Mouse (Mus musculus) limb, embryonic 10.5 days (tissue): ENCODE results near the gene Zdhhc18. TPM values are rescaled to one million over a fixed set of nuclear protein-coding genes. Genes with fewer than 3 reads are reported as not detected.

Experiments
- DNase-seq: peaks from one replicate; pipeline ENCODE4 v3.0.0-alpha.2; 2017; ENCODE audit warnings: low spot score
- H3K27ac ChIP-seq: fragments of 300-500 bp; sonication (generic); 2 replicates; pipeline ENCODE4 v1.5.1; 2016; ENCODE audit warnings: mild to moderate bottlenecking
- H3K27me3 ChIP-seq: fragments of 300-500 bp; sonication (generic); 2 replicates; pipeline ENCODE4 v1.6.1; 2016; ENCODE audit warnings: low read depth, mild to moderate bottlenecking; ENCODE audit not compliant: poor library complexity, severe bottlenecking
- H3K36me3 ChIP-seq: fragments of 300-500 bp; sonication (generic); 2 replicates; pipeline ENCODE4 v1.6.1; 2016; ENCODE audit warnings: mild to moderate bottlenecking, moderate library complexity
- H3K4me1 ChIP-seq: fragments of 300-500 bp; sonication (generic); 2 replicates; pipeline ENCODE4 v1.6.1; 2016
- H3K4me3 ChIP-seq: fragments of 300-500 bp; sonication (generic); 2 replicates; pipeline ENCODE4 v1.5.1; 2016; ENCODE audit warnings: mild to moderate bottlenecking, moderate library complexity
- H3K9me3 ChIP-seq: fragments of 300-500 bp; sonication (generic); replicated peaks from 2 replicates; pipeline ENCODE4 v1.6.1; 2016; ENCODE audit warnings: mild to moderate bottlenecking
- WGBS: fragments of 180-500 bp; shearing (Covaris S2); methylation state at CpG from one replicate; pipeline ENCODE4 v1.1.7; 2016; 5-methylcytosine and 5-hydroxymethylcytosine counted together
- microRNA-seq: library from miRNA; unstranded; fragments of <30 nt; microRNA quantifications from one replicate; pipeline ENCODE4, GENCODE M21; 2017
- polyA plus RNA-seq: library from polyadenylated mRNA; unstranded; fragments of >200 nt; fragmentation: Nextera tagmentation; extraction: Ambion mirVana; gene quantifications from 2 replicates; pipeline ENCODE4 v1.2.1, GENCODE M21; 2016

The Zdhhc18 gene
- polyA plus RNA-seq, 1 experiment from 2014 or later: 4.0 TPM

- DNase-seq: peak; percentile 94
- H3K4me3 ChIP-seq: peak within 1 kb of the TSS; percentile 89
- no peaks in the 10 kb centered on the region for H3K9me3 ChIP-seq
- peaks cover 15% of the 10 kb centered on the region for H3K4me1 ChIP-seq
- WGBS: 11% methylated on average over 44 of the region's 44 CpGs
- H3K27ac ChIP-seq: peak within 1 kb of the TSS; percentile 90
- peaks cover 18% of the 10 kb centered on the region for H3K36me3 ChIP-seq
- no peaks in the 10 kb centered on the region for H3K27me3 ChIP-seq
These were observed 75.7 kb downstream of the Zdhhc18 start, which contains the start of gene Gpatch3 for GRCm38 (mm10) chr4:133574070-133574842. Gene Gpatch3 (plus strand): TSS chr4:133574745.

- peaks cover 8% of the 10 kb centered on the region for H3K4me1 ChIP-seq
- H3K27ac ChIP-seq: no peak overlapping the region
- H3K9me3 ChIP-seq: no peaks in the 10 kb centered on the region
- WGBS: 67% methylated on average over 10 of the region's 10 CpGs
- H3K36me3 ChIP-seq: no peaks in the 10 kb centered on the region
- DNase-seq: no peak
- H3K4me3 ChIP-seq: no peak overlapping the region
- H3K27me3 ChIP-seq: no peaks in the 10 kb centered on the region
These were observed 79.9 kb downstream of the Zdhhc18 start for GRCm38 (mm10) chr4:133570066-133570466.

- WGBS: 85% methylated on average over 10 of the region's 10 CpGs
- peaks cover 6% of the 10 kb centered on the region for H3K4me1 ChIP-seq
These were observed 80.5 kb downstream of the Zdhhc18 start for GRCm38 (mm10) chr4:133569291-133570065.

GRCm38 (mm10) chr4:133567251-133567650, 82.7 kb downstream of the Zdhhc18 start:
- H3K9me3 ChIP-seq: no peaks in the 10 kb centered on the region
- H3K27me3 ChIP-seq: no peaks in the 10 kb centered on the region
- no peak overlapping the region for H3K27ac ChIP-seq
- DNase-seq: no peak
- H3K4me3 ChIP-seq: no peak overlapping the region
- H3K4me1 ChIP-seq: no peaks in the 10 kb centered on the region
- WGBS: 27% methylated on average over 8 of the region's 8 CpGs
- H3K36me3 ChIP-seq: no peaks in the 10 kb centered on the region

More at GRCm38 (mm10) chr4:133569291-133570065, 80.5 kb downstream of the Zdhhc18 start:
- Histone ChIP-seq H3K27ac (no peak overlapping the region), H3K36me3 (no peaks in the 10 kb centered on the region), H3K4me3 (no peak overlapping the region), H3K9me3 (no peaks in the 10 kb centered on the region), H3K27me3 (no peaks in the 10 kb centered on the region)
- no peak for DNase-seq

- Histone ChIP-seq H3K4me3 (no peak overlapping the region), H3K9me3 (no peaks in the 10 kb centered on the region), H3K27ac (no peak overlapping the region), H3K4me1 (no peaks in the 10 kb centered on the region), H3K36me3 (no peaks in the 10 kb centered on the region), H3K27me3 (no peaks in the 10 kb centered on the region)
- 82% methylated on average over 11 of the region's 11 CpGs for WGBS
- no peak for DNase-seq
These were observed 86.8 kb downstream of the Zdhhc18 start for GRCm38 (mm10) chr4:133563123-133563571.

GRCm38 (mm10) chr4:133561622-133562021, 88.3 kb downstream of the Zdhhc18 start:
- WGBS: 60% methylated on average over 4 of the region's 4 CpGs
- Histone ChIP-seq H3K4me1 (peaks cover 6% of the 10 kb centered on the region; the same call in 1 of the 2 replicates), H3K4me3 (no peak overlapping the region), H3K27me3 (no peaks in the 10 kb centered on the region), H3K36me3 (no peaks in the 10 kb centered on the region), H3K9me3 (no peaks in the 10 kb centered on the region), H3K27ac (no peak overlapping the region)
- DNase-seq: no peak

- peaks cover 6% of the 10 kb centered on the region; the same call in 1 of the 2 replicates for H3K4me1 ChIP-seq
- H3K9me3 ChIP-seq: no peaks in the 10 kb centered on the region
- H3K4me3 ChIP-seq: no peak overlapping the region
- H3K27ac ChIP-seq: no peak overlapping the region
- H3K36me3 ChIP-seq: no peaks in the 10 kb centered on the region
- no peak for DNase-seq
- WGBS: 81% methylated on average over 4 of the region's 4 CpGs
- H3K27me3 ChIP-seq: no peaks in the 10 kb centered on the region
These were observed 90.1 kb downstream of the Zdhhc18 start for GRCm38 (mm10) chr4:133559846-133560245.

GRCm38 (mm10) chr4:133557041-133557717, 92.8 kb downstream of the Zdhhc18 start:
- no peaks in the 10 kb centered on the region for H3K36me3 ChIP-seq
- H3K27ac ChIP-seq: no peak overlapping the region

More at GRCm38 (mm10) chr4:133557041-133557717, 92.8 kb downstream of the Zdhhc18 start:
- Histone ChIP-seq H3K9me3 (no peaks in the 10 kb centered on the region), H3K4me1 (peaks cover 6% of the 10 kb centered on the region; the same call in 1 of the 2 replicates), H3K4me3 (no peak overlapping the region), H3K27me3 (peaks cover 9% of the 10 kb centered on the region; the same call in 1 of the 2 replicates)
- 40% methylated on average over 10 of the region's 10 CpGs for WGBS
- no peak for DNase-seq

Small RNA genes within 50 kb of the gene (microRNA-seq; reads per million reads assigned to microRNA genes)
- gene Gm23158: not detected

Other genes with a start within 250 kb of the Zdhhc18 start
- 0.68 and 1.1 TPM in 2 replicates for gene Tent5b, start 170.0 kb downstream of the Zdhhc18 start, polyA plus RNA-seq
- 0.46 and 0.65 TPM in 2 replicates for gene Trnp1, start 151.6 kb downstream of the Zdhhc18 start, polyA plus RNA-seq
- gene Kdf1, start 131.2 kb downstream of the Zdhhc18 start, polyA plus RNA-seq: 6.7 and 8.5 TPM in 2 replicates
- gene Nudc, start 104.2 kb downstream of the Zdhhc18 start, polyA plus RNA-seq: 493 and 582 TPM in 2 replicates
- gene Nr0b2, start 96.8 kb downstream of the Zdhhc18 start, polyA plus RNA-seq: 0.13 TPM in 1 of 2 replicates, not detected in the other
- gene Gpatch3, start 75.4 kb downstream of the Zdhhc18 start, polyA plus RNA-seq: 12.9 and 14.0 TPM in 2 replicates
- 31.3 and 31.6 TPM in 2 replicates for gene Gpn2, start 65.8 kb downstream of the Zdhhc18 start, polyA plus RNA-seq
- 29.7 and 38.7 TPM in 2 replicates for gene Sfn, start 48.0 kb downstream of the Zdhhc18 start, polyA plus RNA-seq
- 17.9 and 19.6 TPM in 2 replicates for gene Pigv, start 22.5 kb upstream of the Zdhhc18 start, polyA plus RNA-seq
- 42.1 and 46.6 TPM in 2 replicates for gene Arid1a, start 106.6 kb upstream of the Zdhhc18 start, polyA plus RNA-seq
- 52.1 and 53.3 TPM in 2 replicates for gene Rps6ka1, start 237.6 kb upstream of the Zdhhc18 start, polyA plus RNA-seq